Mouse (Mus musculus) intestine, postnatal 0 days (tissue): ENCODE results near the gene Dlk2. TPM values are rescaled to one million over a fixed set of nuclear protein-coding genes. Genes with fewer than 3 reads are reported as not detected.

Experiments used
- ATAC-seq: fragments of 200-750 bp; cut with Nextera tagmentation; 2 replicates; pipeline ENCODE4 v1.8.0; 2017; ENCODE audit warnings: mild to moderate bottlenecking, moderate TSS enrichment, moderate library complexity
- H3K27ac ChIP-seq: fragments of 300-500 bp; sonication (generic); 2 replicates; pipeline ENCODE4 v1.5.1; 2014; ENCODE audit warnings: mild to moderate bottlenecking, low read depth, low read length, moderate library complexity
- H3K27me3 ChIP-seq: fragments of 300-500 bp; sonication (generic); replicated peaks from 2 replicates; pipeline ENCODE4 v1.6.1; 2014; ENCODE audit warnings: low read length, mixed read lengths; ENCODE audit not compliant: control insufficient read depth, insufficient read depth
- H3K36me3 ChIP-seq: fragments of 300-500 bp; sonication (generic); 2 replicates; pipeline ENCODE4 v1.6.1; 2014; ENCODE audit warnings: mild to moderate bottlenecking, moderate library complexity; ENCODE audit not compliant: control insufficient read depth, insufficient read depth
- H3K4me1 ChIP-seq: fragments of 300-500 bp; sonication (generic); replicated peaks from 2 replicates; pipeline ENCODE4 v1.6.1; 2014; ENCODE audit warnings: antibody characterized with exemption, low read length, mixed read lengths; ENCODE audit not compliant: control insufficient read depth, insufficient read depth
- H3K4me2 ChIP-seq: fragments of 300-500 bp; sonication (generic); replicated peaks from 2 replicates; pipeline ENCODE4 v1.6.1; 2014; ENCODE audit warnings: low read depth, mild to moderate bottlenecking, moderate library complexity
- H3K4me3 ChIP-seq: fragments of 300-500 bp; sonication (generic); 2 replicates; pipeline ENCODE4 v1.5.1; 2014; ENCODE audit warnings: low read depth, low read length
- H3K9ac ChIP-seq: fragments of 300-500 bp; sonication (generic); 2 replicates; pipeline ENCODE4 v1.6.1; 2014; ENCODE audit warnings: mild to moderate bottlenecking, low read depth, low read length
- H3K9me3 ChIP-seq: fragments of 300-500 bp; sonication (generic); 2 replicates; pipeline ENCODE4 v1.6.1; 2016; ENCODE audit warnings: mixed run types; ENCODE audit not compliant: control insufficient read depth
- CTCF ChIP-seq: sonication (generic); IDR thresholded peaks from 2 replicates; pipeline ENCODE4 v1.5.1; 2016; ENCODE audit warnings: low read depth, mild to moderate bottlenecking, control low read depth, antibody characterized with exemption, moderate library complexity
- WGBS: fragments of 180-500 bp; shearing (Covaris S2); extraction: QIAGEN DNeasy Blood & Tissue Kit; methylation state at CpG from one replicate; pipeline ENCODE4 v1.1.7; 2014; 5-methylcytosine and 5-hydroxymethylcytosine counted together
- polyA plus RNA-seq: library from polyadenylated mRNA; unstranded; fragments of >200 nt; fragmentation: Nextera tagmentation; extraction: Ambion mirVana; gene quantifications from 2 replicates; pipeline ENCODE4 v1.2.1, GENCODE M21; 2015

Dlk2 gene
- polyA plus RNA-seq, 1 experiment from 2014 or later: 0.42 TPM

- peak; percentile 19; the same call in 1 of the 2 replicates for TF ChIP-seq CTCF
- ATAC-seq: 0 out of 2 replicates have a peak, but pooled peaks have one; percentile 22
- 59% methylated on average over 11 of the region's 11 CpGs for WGBS
- Histone ChIP-seq H3K9me3 (no peaks in the 10 kb centered on the region), H3K36me3 (no peaks in the 10 kb centered on the region), H3K4me2 (no peak overlapping the region), H3K27me3 (no peaks in the 10 kb centered on the region), H3K9ac (no peak overlapping the region), H3K27ac (no peak overlapping the region), H3K4me1 (0 out of 2 replicates have a peak, but pooled peaks cover 5% of the 10 kb centered on the region), H3K4me3 (no peak overlapping the region)
Observed at GRCm38 (mm10) chr17:46287678-46288095, 9.5 kb upstream of the Dlk2 start.

- Histone ChIP-seq H3K4me1 (peaks cover 3% of the 10 kb centered on the region; the same call in 1 of the 2 replicates), H3K27ac (no peak overlapping the region), H3K27me3 (peaks cover 41% of the 10 kb centered on the region), H3K4me2 (no peak overlapping the region), H3K9me3 (no peaks in the 10 kb centered on the region), H3K36me3 (no peaks in the 10 kb centered on the region), H3K4me3 (no peak overlapping the region), H3K9ac (no peak overlapping the region)
- 40% methylated on average over 6 of the region's 6 CpGs for WGBS
- no peak for TF ChIP-seq CTCF
- ATAC-seq: no peak
Observed at GRCm38 (mm10) chr17:46296601-46297000, 620 bp upstream of the Dlk2 start.

GRCm38 (mm10) chr17:46297028-46297363 lies 225 bp upstream of the Dlk2 start:
- 16% methylated on average over 6 of the region's 6 CpGs for WGBS
- Histone ChIP-seq H3K27me3 (peaks cover 41% of the 10 kb centered on the region), H3K36me3 (no peaks in the 10 kb centered on the region), H3K4me1 (peaks cover 3% of the 10 kb centered on the region; the same call in 1 of the 2 replicates), H3K27ac (no peak overlapping the region), H3K4me2 (peak overlapping the region; percentile 99), H3K4me3 (peak overlapping the region; percentile 59), H3K9ac (no peak overlapping the region), H3K9me3 (no peaks in the 10 kb centered on the region)
- ATAC-seq: no peak
- TF ChIP-seq CTCF: no peak

- H3K9ac ChIP-seq: peak overlapping the region; percentile 46; the same call in 1 of the 2 replicates
- peaks cover 5% of the 10 kb centered on the region; the same call in 1 of the 2 replicates for H3K36me3 ChIP-seq
- peaks cover 3% of the 10 kb centered on the region; the same call in 1 of the 2 replicates for H3K4me1 ChIP-seq
- H3K27ac ChIP-seq: no peak overlapping the region
- WGBS: under 1% methylated on average over 47 of the region's 48 CpGs
- H3K9me3 ChIP-seq: no peaks in the 10 kb centered on the region
- TF ChIP-seq CTCF: peak; percentile 97
- peak; percentile 79 for ATAC-seq
- peaks cover 41% of the 10 kb centered on the region for H3K27me3 ChIP-seq
- H3K4me2 ChIP-seq: peak overlapping the region; percentile 99
- peak overlapping the region; percentile 59 for H3K4me3 ChIP-seq
Observed at GRCm38 (mm10) chr17:46298220-46298913, 1.1 kb downstream of the Dlk2 start.

- no peak overlapping the region for H3K4me3 ChIP-seq
- H3K27me3 ChIP-seq: peaks cover 18% of the 10 kb centered on the region
- peaks cover 35% of the 10 kb centered on the region; the same call in 1 of the 2 replicates for H3K36me3 ChIP-seq
- H3K4me2 ChIP-seq: no peak overlapping the region
- WGBS: 81% methylated on average over 12 of the region's 12 CpGs
- no peak overlapping the region for H3K27ac ChIP-seq
- no peaks in the 10 kb centered on the region for H3K9me3 ChIP-seq
- no peak for ATAC-seq
- peaks cover 3% of the 10 kb centered on the region; the same call in 1 of the 2 replicates for H3K4me1 ChIP-seq
- TF ChIP-seq CTCF: no peak
- no peak overlapping the region for H3K9ac ChIP-seq
Observed at GRCm38 (mm10) chr17:46301892-46302291, 4.7 kb downstream of the Dlk2 start.

GRCm38 (mm10) chr17:46304184-46304583 lies 7.0 kb downstream of the Dlk2 start:
- peaks cover 36% of the 10 kb centered on the region; the same call in 1 of the 2 replicates for H3K36me3 ChIP-seq
- H3K27ac ChIP-seq: no peak overlapping the region
- 93% methylated on average over 9 of the region's 9 CpGs for WGBS
- no peaks in the 10 kb centered on the region for H3K27me3 ChIP-seq
- H3K4me1 ChIP-seq: no peaks in the 10 kb centered on the region
- TF ChIP-seq CTCF: no peak
- H3K9me3 ChIP-seq: no peaks in the 10 kb centered on the region
- H3K9ac ChIP-seq: no peak overlapping the region
- H3K4me2 ChIP-seq: no peak overlapping the region
- no peak for ATAC-seq
- H3K4me3 ChIP-seq: no peak overlapping the region
